Mouse (Mus musculus) ovary, postnatal 36 days (tissue): ENCODE data around the gene Zfp831.
A peak's percentile ranks its signal among the peaks of the same experiment; 100 is the strongest.

Experiments
- DNase-seq: peaks from one replicate; pipeline ENCODE4 v3.0.0; 2022; ENCODE audit warnings: low spot score, mixed read lengths

The Zfp831 gene

GRCm38 (mm10) chr2:174652864-174653263 is 9.5 kb downstream of the Zfp831 start:
- DNase-seq: no peak

- DNase-seq: no peak
These were observed 12.0 kb downstream of the Zfp831 start for GRCm38 (mm10) chr2:174655341-174655740.

- DNase-seq: no peak
These were observed 15.0 kb downstream of the Zfp831 start for GRCm38 (mm10) chr2:174658229-174658844.

GRCm38 (mm10) chr2:174659874-174660273 is 16.5 kb downstream of the Zfp831 start:
- DNase-seq: no peak

- no peak for DNase-seq
These were observed 17.0 kb downstream of the Zfp831 start for GRCm38 (mm10) chr2:174660321-174660720.

GRCm38 (mm10) chr2:174661436-174662171 is 18.3 kb downstream of the Zfp831 start:
- DNase-seq: no peak

GRCm38 (mm10) chr2:174662593-174662992 is 19.3 kb downstream of the Zfp831 start:
- DNase-seq: no peak

GRCm38 (mm10) chr2:174665404-174665803 is 22.1 kb downstream of the Zfp831 start:
- DNase-seq: no peak

- no peak for DNase-seq
These were observed 25.5 kb downstream of the Zfp831 start for GRCm38 (mm10) chr2:174668806-174669205.

- DNase-seq: no peak
These were observed 29.3 kb downstream of the Zfp831 start for GRCm38 (mm10) chr2:174672506-174673190.

GRCm38 (mm10) chr2:174673592-174674286 is 30.4 kb downstream of the Zfp831 start:
- DNase-seq: peak; percentile 83

- no peak for DNase-seq
These were observed 31.1 kb downstream of the Zfp831 start for GRCm38 (mm10) chr2:174674287-174675045.

GRCm38 (mm10) chr2:174675642-174676041 is 32.3 kb downstream of the Zfp831 start:
- DNase-seq: peak; percentile 45

- DNase-seq: no peak
These were observed 58.0 kb downstream of the Zfp831 start for GRCm38 (mm10) chr2:174701351-174701750.

- no peak for DNase-seq
These were observed 63.8 kb downstream of the Zfp831 start for GRCm38 (mm10) chr2:174707101-174707500.

- no peak for DNase-seq
These were observed 65.3 kb downstream of the Zfp831 start for GRCm38 (mm10) chr2:174708587-174708986.

- no peak for DNase-seq
These were observed 66.9 kb downstream of the Zfp831 start for GRCm38 (mm10) chr2:174710185-174710584.

- DNase-seq: no peak
These were observed 68.7 kb downstream of the Zfp831 start for GRCm38 (mm10) chr2:174712043-174712442.

GRCm38 (mm10) chr2:174715938-174716337 is 72.6 kb downstream of the Zfp831 start:
- no peak for DNase-seq

- no peak for DNase-seq
These were observed 74.5 kb downstream of the Zfp831 start for GRCm38 (mm10) chr2:174717857-174718256.

GRCm38 (mm10) chr2:174727114-174727823 is 83.9 kb downstream of the Zfp831 start:
- DNase-seq: no peak
